Mouse (Mus musculus) layer of hippocampus, adult 11-12 months (tissue): Measurements from ENCODE around the gene Paox.

Source experiments
- DNase-seq: peaks from one replicate; pipeline ENCODE4 v3.0.0; 2022; ENCODE audit warnings: low spot score

The Paox gene

DNA sequence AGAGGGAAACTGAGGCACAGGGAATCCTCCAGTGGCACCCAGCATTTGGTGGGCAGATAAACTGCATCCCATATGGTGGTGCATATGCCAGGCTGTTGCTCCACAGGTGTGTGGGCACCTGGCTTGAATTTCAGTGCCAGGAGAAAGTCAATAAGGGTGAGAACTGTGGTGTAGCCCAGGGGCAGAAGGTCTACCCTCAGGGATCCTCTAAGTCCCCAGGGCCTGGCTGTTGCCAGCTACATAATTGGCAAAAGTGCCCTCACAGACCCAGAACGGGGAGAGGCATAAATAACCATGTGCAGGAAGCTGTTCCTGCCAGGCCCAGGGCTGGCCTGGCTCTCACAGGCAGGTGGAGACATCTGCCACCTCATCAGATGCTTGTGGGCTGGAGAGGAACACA, 57.3 kb downstream of the Paox start, which contains the start of gene Olfr523:
Gene Olfr523 (plus strand): TSS at position 282 of the 400 bp plus-strand sequence.
- no peak for DNase-seq

DNA sequence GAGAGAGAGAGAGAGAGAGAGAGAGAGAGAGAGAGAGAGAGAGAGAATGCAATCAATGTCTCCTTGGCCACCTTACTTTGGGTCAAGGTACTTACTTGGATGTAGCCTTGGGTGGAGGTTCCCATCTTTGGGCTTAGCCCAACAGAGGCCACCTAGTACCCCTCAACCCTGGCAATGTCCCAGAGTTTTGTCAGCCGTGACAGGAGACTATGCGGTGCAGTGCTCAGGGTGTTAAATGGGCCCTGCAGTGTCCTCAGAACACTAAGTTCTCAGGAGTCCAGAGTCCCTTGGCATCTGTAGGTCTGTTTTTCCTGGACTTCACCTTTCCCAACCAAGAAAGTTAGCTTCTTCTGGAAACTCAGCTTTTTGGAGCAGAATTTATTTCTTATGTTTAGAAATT, 63.6 kb downstream of the Paox start:
- no peak for DNase-seq

DNA sequence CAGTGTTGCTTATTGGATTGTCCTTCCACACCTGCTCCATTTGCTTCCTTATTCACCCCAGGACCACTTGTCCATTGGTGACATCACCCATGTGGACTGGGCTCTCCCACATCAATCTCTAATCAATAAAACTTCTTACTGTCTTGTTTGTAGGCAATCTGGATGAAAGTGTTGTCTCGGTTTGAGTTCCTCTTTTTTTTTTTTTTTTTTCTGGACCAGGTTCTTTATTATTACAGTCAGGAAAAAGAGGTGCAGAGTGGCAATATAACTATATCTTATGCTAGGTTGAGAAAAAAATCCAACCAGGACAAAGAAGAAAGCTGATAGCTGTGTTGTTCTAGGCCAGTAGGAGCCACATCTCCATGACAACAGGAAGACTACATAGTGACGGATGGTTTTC, 65.1 kb downstream of the Paox start:
- no peak for DNase-seq

GRCm38 (mm10) chr7:140184206-140184605, 68.6 kb downstream of the Paox start:
- no peak for DNase-seq
